Mouse (Mus musculus) lung, adult 2 months (tissue): Measurements from ENCODE around the gene Ptafr. TPM values are rescaled to one million over a fixed set of nuclear protein-coding genes. Genes with fewer than 3 reads are reported as not detected.

Experiments
- DNase-seq: peaks from one replicate; pipeline ENCODE4 v3.0.0; 2022
- H3K4me1 ChIP-seq: fragments of 200-500 bp; 2 replicates; pipeline ENCODE4 v1.6.1; 2011; ENCODE audit warnings: low read length; ENCODE audit not compliant: control insufficient read depth, insufficient read depth
- H3K4me3 ChIP-seq: fragments of 200-500 bp; replicated peaks from 2 replicates; pipeline ENCODE3; 2011; ENCODE audit warnings: low read depth, mild to moderate bottlenecking, control low read depth, low read length; ENCODE audit errors: extremely low read depth
- CTCF ChIP-seq: fragments of 200-500 bp; IDR thresholded peaks from 2 replicates; pipeline ENCODE4 v1.5.1; 2011; ENCODE audit warnings: mild to moderate bottlenecking, low read length, control low read depth; ENCODE audit not compliant: insufficient read depth
- POLR2A ChIP-seq: fragments of 200-500 bp; IDR thresholded peaks from 2 replicates; pipeline ENCODE4 v1.6.1; 2011; ENCODE audit warnings: low read depth, mild to moderate bottlenecking, control low read depth, low read length, borderline replicate concordance; ENCODE audit errors: extremely low read depth
- WGBS: fragments of 180-500 bp; shearing (Covaris S2); methylation state at CpG from one replicate; pipeline ENCODE4 v1.1.7; 2018; 5-methylcytosine and 5-hydroxymethylcytosine counted together
- polyA plus RNA-seq: library from polyadenylated mRNA; depleted of rRNA; stranded (reverse); fragments of >200 nt; gene quantifications from 2 replicates; pipeline ENCODE4 v1.2.3, GENCODE M21; 2012; rRNA removed

Gene Ptafr
- polyA plus RNA-seq, 1 experiment = 5.0 TPM

DNA sequence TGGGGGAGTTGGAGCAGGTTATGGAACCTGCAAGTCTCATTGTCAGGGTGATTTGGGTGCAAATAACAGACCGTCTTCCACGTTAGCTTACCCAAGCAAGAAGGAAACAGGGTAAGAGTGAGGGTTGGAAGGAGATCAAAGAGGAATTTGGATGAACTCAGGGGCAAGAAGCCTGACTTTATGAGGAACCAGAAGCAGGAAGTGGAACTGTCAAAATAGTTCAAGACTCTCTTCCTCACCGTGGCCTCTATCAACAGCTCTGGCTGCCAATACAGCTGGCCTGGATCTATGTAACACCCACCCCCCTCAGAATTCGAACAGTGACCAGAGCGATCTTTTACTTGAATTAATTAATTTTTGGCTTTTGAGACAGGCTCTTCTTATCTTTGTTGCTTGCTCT is 41.9 kb downstream of the Ptafr start:
- no peak for TF ChIP-seq POLR2A
- TF ChIP-seq CTCF = no peak
- Histone ChIP-seq H3K4me1 (peaks cover 5% of the 10 kb centered on the region; the same call in 1 of the 2 replicates), H3K4me3 (no peak overlapping the region)
- DNase-seq = no peak
- 28% methylated on average over 5 of the region's 5 CpGs for WGBS

DNA sequence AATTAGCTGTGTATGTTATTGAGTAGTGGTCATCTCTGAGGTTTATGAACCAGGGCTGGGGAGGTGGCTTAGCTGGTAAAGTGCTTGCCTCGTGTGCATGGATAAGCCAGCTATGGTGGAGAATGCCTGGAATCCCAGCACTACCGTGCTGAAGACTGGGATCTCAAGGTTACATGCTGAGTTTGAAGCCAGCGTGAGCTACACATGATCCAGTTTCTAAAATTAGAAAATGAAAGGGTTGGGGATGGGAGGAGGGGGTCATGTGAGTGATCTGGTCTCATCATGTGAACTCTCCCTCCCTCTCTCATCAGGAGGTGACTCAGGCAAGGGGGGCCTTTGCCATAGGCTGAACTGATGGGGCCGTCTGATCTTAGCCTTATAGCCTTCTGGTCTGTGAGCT is 44.3 kb downstream of the Ptafr start:
- DNase-seq = no peak
- TF ChIP-seq POLR2A = no peak
- no peak for TF ChIP-seq CTCF
- Histone ChIP-seq H3K4me1 (peaks cover 5% of the 10 kb centered on the region; the same call in 1 of the 2 replicates), H3K4me3 (no peak overlapping the region)
- 52% methylated on average over 4 of the region's 4 CpGs for WGBS

DNA sequence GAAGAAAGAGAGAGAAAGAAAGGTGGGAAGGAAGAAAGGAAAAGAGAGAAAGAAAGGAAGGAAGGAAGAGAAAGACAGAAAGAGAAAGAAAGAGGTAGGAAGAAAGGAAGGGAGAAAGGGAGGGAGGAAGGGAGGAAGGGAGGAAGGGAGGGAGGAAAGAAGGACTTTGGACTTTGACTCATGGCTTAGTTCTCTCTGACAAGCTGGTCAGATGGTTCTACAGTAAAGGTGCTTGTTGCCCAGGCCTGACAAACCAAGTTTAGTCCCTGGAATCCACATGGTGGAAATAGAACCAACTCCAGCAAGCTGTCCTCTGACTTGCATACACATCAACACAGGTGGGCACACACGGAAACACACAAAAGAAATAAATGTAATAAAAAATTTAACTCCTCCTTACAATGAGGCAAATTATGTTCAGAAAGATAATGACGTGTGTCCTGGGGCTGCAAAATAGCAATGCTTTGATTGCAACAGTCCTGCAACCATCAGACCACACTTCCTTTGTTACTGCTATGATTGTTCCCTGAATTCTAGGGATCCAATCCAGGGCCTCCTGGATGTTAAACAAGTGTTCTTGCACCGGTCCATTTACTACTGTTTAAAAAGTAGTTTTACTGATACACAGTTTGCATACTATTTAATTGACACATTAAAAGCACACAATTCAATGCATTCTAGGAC is 46.6 kb downstream of the Ptafr start:
- TF ChIP-seq POLR2A (no peak), CTCF (no peak)
- DNase-seq = no peak
- 65% methylated on average over 3 of the region's 3 CpGs for WGBS

DNA sequence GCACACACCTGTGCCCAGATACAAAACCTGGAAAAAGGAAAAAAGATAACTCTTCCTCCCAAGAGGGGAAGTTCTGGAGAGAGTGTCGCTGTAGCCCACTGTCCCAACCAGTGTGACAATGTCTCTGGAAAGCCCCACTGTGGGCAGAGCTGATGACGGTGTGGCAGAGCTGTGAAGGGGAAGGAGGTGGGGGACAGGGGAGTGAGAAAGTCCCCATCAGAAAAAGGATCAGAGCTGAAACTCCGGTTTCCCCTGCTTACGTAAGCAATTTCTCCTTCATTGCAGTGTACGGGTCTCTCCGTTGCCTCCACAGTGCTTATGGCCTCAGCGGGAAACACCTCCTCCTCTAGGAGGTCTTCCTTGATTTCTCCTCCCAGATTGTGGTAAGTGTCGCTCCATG is 47.5 kb downstream of the Ptafr start:
- 74% methylated on average over 8 of the region's 8 CpGs for WGBS
- no peaks in the 10 kb centered on the region for H3K4me1 ChIP-seq
- TF ChIP-seq CTCF = no peak
- no peak for TF ChIP-seq POLR2A
- no peak for DNase-seq
- H3K4me3 ChIP-seq = no peak overlapping the region

More for the DNA sequence above, 46.6 kb downstream of the Ptafr start:
- peaks cover 5% of the 10 kb centered on the region; the same call in 1 of the 2 replicates for H3K4me1 ChIP-seq
- H3K4me3 ChIP-seq = no peak overlapping the region

DNA sequence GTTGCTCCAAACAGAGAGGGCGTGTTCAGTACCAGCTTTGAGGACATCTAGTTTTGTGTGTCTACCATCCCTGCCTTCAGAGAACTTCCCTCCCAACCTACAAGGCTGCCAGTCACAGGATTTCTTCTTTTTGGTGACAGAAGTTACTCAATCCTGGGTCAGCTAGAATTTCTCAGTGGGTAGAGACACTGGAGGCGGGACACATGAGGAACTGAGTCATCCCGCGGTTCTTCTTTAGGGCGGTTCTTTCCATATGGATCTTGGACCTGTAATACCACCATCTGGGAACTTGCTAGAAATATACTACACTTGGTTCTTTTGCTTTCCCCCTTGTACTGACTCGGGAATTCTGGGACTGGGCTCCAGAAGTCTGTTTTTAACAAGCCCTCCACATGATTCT is 54.0 kb downstream of the Ptafr start:
- DNase-seq = no peak
- 82% methylated on average over 6 of the region's 6 CpGs for WGBS
- H3K4me3 ChIP-seq = no peak overlapping the region
- TF ChIP-seq CTCF = no peak
- no peak for TF ChIP-seq POLR2A
- no peaks in the 10 kb centered on the region for H3K4me1 ChIP-seq

DNA sequence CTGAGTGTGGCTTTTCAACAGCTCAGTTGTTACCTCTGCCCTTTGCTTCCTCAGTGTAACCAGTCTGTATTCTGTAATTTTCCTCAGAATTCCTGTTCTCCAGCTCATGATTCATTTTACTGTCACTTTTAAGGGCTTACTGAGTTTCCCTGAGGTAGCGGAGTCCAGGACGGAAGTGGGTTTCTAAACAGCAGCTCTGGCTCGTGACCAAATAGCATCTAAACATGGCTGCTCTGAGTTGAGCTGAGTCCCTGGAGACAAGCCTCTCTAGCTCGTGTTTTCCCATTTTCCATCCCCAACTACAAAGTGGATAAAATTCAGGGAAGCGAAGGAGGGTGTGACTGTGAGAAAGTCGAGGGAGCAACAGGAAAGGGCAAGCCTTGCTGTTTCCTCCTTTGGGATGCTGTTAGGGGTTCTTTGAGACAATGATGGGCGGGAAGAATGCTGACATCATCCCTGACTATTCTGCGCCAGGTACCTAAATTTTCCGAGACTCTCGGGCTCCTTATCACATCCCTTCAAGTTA is 55.0 kb downstream of the Ptafr start:
- H3K4me3 ChIP-seq = no peak overlapping the region
- no peaks in the 10 kb centered on the region for H3K4me1 ChIP-seq
- no peak for DNase-seq
- TF ChIP-seq POLR2A (no peak), CTCF (no peak)
- 52% methylated on average over 10 of the region's 10 CpGs for WGBS

DNA sequence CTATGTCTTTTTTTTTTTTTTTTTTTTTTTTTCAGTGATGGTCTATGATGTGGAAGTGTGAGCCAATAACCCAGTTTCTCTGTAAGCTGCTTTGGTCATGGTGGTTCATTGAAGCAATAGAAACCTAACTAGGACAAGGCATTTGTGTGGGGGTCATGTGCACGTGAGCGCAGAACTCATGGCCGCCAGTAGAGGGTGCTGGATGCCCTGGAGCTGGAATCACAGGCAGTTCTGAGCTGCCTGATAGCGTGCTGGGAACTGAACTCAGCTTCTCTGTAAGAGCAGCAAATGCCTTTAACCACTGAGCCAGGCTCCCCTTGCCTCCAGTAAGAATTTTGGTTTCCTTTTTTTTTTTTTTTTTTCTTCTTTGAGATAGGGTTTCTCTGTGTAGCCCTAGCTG is 56.3 kb downstream of the Ptafr start:
- TF ChIP-seq CTCF (0 out of 2 replicates have a peak, but pooled peaks have one; percentile 11), POLR2A (no peak)
- H3K4me3 ChIP-seq = no peak overlapping the region
- WGBS = 93% methylated on average over 4 of the region's 4 CpGs
- DNase-seq = no peak
- H3K4me1 ChIP-seq = no peaks in the 10 kb centered on the region

DNA sequence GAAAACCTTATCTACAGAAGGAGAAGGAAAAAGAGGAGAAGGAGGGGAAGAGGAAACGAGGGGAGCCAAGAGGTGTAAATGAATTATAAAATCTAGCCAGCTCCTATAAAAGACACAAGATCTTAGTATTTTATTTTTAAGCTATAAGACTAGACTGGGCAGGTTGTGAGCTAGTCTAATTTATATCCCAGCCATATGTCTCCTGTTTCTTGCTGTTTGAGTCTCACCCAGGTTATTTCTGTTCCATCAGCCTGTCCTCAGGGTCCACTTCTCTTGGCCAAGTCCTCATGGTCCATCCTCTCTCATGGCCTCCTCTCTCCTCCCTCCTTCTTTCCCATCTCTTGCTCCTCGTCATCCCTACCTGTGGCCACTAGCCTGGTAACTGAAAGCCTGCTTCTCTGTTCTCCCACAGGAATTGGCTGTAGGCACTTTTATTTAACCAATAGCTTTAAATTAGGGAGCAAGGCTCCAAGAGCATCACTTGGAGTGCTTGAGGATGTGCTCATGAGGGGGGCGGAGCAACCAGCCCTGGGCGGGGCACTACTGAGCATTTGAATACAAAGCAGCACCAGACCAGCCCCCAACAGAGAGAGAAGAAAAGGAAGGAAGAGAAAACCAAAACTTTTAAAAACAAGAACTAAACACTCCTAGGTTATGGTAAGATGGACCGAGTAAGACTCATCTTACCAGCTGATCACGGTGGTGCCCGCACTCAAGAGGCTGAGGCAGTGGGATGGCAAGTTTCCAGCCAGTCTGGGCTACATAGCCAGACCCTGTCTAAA is 57.6 kb downstream of the Ptafr start:
- no peak for DNase-seq
- 70% methylated on average over 7 of the region's 7 CpGs for WGBS
- Histone ChIP-seq H3K4me1 (no peaks in the 10 kb centered on the region), H3K4me3 (no peak overlapping the region)
- TF ChIP-seq CTCF (no peak), POLR2A (no peak)

DNA sequence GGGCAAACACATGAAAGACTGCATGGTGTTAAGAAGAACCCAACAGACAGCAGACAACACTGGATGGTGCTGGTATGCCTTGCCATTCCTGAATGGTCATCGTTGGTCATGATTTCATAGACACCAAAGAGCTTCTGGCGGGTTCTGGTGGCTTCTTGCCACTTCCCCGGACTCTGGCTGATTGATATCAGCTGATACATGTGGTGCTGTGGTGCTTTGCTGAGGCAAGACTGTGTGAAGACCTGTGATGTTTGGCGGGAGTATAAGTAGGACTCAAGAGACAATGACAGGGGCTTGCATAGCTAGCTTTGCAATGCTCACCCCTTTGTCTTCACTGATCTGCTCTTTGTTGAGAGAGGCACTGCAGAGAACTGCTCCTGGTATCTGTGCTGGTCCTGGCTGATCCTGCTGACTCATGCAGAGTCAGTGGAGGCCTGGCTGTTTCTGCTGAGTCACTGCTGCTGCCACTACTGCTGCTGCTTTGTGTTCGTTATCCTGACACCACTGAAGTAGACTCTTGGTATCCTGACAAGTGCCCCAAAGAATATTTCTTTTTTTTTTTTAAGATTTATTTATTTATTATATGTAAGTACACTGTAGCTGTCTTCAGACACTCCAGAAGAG is 60.3 kb downstream of the Ptafr start:
- DNase-seq = no peak
- no peak for TF ChIP-seq CTCF
- no peak for TF ChIP-seq POLR2A
- Histone ChIP-seq H3K4me1 (no peaks in the 10 kb centered on the region), H3K4me3 (no peak overlapping the region)
- WGBS = 64% methylated on average over 5 of the region's 5 CpGs

DNA sequence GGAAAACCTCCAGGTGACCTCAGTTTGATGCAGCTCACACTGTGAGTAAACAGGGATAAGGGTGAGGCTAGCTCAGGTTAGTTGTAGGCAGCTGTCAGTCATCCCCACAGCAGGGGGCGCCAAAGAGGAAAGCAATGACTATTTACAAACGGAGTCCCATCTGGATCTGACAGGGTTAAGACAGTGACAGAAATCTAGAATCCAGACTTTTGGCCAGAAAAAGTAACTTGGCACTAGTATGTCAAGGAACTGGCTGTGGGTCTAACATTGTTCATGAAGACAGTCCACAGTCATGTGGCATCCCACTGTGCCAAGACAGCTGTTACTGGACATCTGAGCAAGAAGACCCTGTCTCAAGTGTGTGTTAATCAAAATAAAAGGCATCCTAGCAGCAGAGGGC is 65.0 kb downstream of the Ptafr start:
- peak; percentile 37 for DNase-seq
- TF ChIP-seq POLR2A = no peak
- TF ChIP-seq CTCF = peak; percentile 68
- Histone ChIP-seq H3K4me3 (no peak overlapping the region), H3K4me1 (no peaks in the 10 kb centered on the region)
- 12% methylated on average over 2 of the region's 2 CpGs for WGBS

Other genes with a start within 250 kb of the Ptafr start
- gene Trnau1ap, start 234.5 kb upstream of the Ptafr start, polyA plus RNA-seq = 16.4 and 17.8 TPM in 2 replicates
- gene Rcc1, start 210.5 kb upstream of the Ptafr start, polyA plus RNA-seq = 3.9 and 5.3 TPM in 2 replicates
- gene Phactr4, start 141.6 kb upstream of the Ptafr start, polyA plus RNA-seq = 11.3 and 13.4 TPM in 2 replicates
- gene Med18, start 100.1 kb upstream of the Ptafr start, polyA plus RNA-seq = 2.9 and 4.3 TPM in 2 replicates
- 11.5 and 14.1 TPM in 2 replicates for gene Sesn2, start 53.6 kb upstream of the Ptafr start, polyA plus RNA-seq
- gene Atpif1, start 30.4 kb upstream of the Ptafr start, polyA plus RNA-seq = 68.3 and 93.0 TPM in 2 replicates
- gene Dnajc8, start 28.5 kb upstream of the Ptafr start, polyA plus RNA-seq = 25.0 and 41.8 TPM in 2 replicates
- gene Eya3, start 74.9 kb downstream of the Ptafr start, polyA plus RNA-seq = 16.6 and 19.5 TPM in 2 replicates
- gene Xkr8, start 168.5 kb downstream of the Ptafr start, polyA plus RNA-seq = 8.7 and 10.4 TPM in 2 replicates
- 4.7 and 6.6 TPM in 2 replicates for gene Smpdl3b, start 193.2 kb downstream of the Ptafr start, polyA plus RNA-seq
- 9.7 and 9.9 TPM in 2 replicates for gene Rpa2, start 204.3 kb downstream of the Ptafr start, polyA plus RNA-seq
- gene Themis2, start 232.3 kb downstream of the Ptafr start, polyA plus RNA-seq = 13.6 and 16.5 TPM in 2 replicates